Comparison of ENCODE assay signal across 16 mouse cellular contexts in genomic region chr13:5760030-5760429, GRCm38 (mm10).
"Had no signal": no experiment of that assay in that cellular context is flagged by ENCODE, and none has a peak within 500 bp of the region (broad histone marks: within the 10 kb centered on the region; RNA-seq: fewer than 3 reads in every experiment).

No protein-coding gene starts in this region.

- H3K4me2 ChIP-seq: midbrain, embryonic 11.5 days had no signal

- DNase-seq: kidney, adult 2 months; kidney, postnatal 10 days; kidney, postnatal 36 days; layer of hippocampus, postnatal 36 days; lung, adult 2 months; lung, postnatal 14 days; lung, postnatal 4 days; midbrain, embryonic 14.5 days; right cerebral cortex, postnatal 4 days; thymus, adult 2 months; thymus, postnatal 14 days; thymus, postnatal 4 days had no signal

- H3K27ac ChIP-seq: liver, embryonic 14.5 days; stomach, postnatal 0 days had no signal

- H3K9ac ChIP-seq: liver, embryonic 14.5 days had no signal

- ATAC-seq: intestine, embryonic 16.5 days had no signal
